Mouse (Mus musculus) liver, embryonic 14 days (tissue): ENCODE data around the gene Tmem62. TPM values are rescaled to one million over a fixed set of nuclear protein-coding genes. Genes with fewer than 3 reads are reported as not detected.

Experiments used
- polyA plus RNA-seq: library from polyadenylated mRNA; depleted of rRNA; stranded (reverse); fragments of >200 nt; gene quantifications from 2 replicates; pipeline ENCODE4 v1.2.3, GENCODE M21; 2012; rRNA removed

Gene Tmem62
- polyA plus RNA-seq, result 2.1 TPM in 2 replicates

GRCm38 (mm10) chr2:120976990-120977925 is at the start of gene Tmem62:
Gene Tmem62 (plus strand): TSS chr2:120977017.

GRCm38 (mm10) chr2:120970559-120971080 is 6.2 kb upstream of the Tmem62 start, which contains the start of gene Ubr1:
Gene Ubr1 (minus strand): TSS chr2:120970715.

DNA sequence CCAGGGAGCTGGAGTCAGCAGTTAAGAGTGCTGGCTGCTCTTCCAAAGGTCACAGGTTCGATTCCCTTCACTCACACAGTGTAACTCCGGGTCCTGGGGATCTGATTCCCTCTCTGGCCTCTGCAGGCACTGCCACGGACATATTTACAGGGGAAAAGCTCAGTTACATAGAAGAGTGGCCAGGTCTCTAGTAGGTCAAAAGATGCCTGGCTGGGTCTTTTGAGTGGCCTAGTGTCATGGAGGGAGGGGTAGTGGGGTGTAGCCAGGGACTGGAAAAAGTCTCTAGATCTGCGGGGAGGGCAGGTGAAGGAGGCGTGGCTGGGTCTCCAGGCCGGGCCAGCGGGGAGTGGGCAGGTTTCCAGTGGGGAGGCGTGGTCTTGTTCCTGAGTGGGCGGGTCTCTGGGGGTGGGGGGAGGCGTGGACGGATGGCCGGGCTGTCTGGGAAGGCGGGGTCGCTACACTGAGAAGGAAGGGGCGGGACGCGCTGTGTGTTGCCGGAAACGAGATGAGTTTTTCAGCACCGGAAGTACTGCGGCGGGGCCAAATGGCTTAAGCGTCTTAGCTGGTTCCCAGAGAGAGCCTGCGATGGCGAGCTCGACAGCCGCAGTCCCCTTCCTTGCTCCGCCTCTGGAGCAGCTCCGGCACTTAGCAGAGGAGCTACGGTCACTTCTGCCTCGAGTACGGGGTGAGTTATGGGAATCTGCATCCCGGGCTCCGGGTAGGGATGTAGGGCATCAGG is 31.3 kb downstream of the Tmem62 start, which contains the start of gene Ccndbp1:
Ccndbp1 (plus strand) TSS at position 479 of the 739 bp plus-strand sequence.

DNA sequence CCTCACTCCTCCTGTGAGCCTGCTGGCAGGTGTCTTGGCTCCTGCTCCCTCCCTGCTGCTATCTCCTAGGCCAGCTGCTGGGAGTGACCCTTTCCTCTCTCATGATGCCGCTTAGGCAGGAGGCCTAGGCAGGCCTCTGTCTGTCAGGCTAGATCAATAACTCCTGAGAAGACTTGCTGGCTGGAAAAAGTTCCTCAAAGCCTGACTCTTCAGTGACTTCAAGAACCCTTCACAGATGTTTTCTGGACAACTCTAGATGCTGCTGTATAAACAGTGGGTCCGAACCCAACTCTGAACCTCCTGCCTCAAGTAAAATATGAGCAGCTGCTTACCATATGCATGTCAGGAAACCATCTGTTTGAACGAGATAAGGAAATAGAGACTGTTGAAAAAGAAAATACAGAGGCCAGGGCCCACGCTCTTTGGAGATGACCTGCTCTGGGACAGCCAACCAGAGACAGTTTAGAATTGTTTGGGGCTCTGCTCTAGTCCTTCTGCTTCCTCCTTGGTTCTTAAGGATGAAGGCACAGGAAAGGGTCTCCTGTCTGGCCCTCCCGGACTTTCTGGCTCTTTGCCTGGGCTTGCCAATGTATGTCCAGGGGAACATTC is 60.0 kb downstream of the Tmem62 start, which contains the start of gene Epb42:
Epb42 (minus strand) TSS at position 340 of the 609 bp plus-strand sequence.

Other genes starting within 250 kb of the Tmem62 start
- 11.7 and 14.3 TPM in 2 replicates for gene Cdan1, start 126.9 kb upstream of the Tmem62 start, polyA plus RNA-seq
- 0.85 and 0.91 TPM in 2 replicates for gene Ttbk2, start 126.4 kb upstream of the Tmem62 start, polyA plus RNA-seq
- 5.1 and 6.4 TPM in 2 replicates for gene Ubr1, start 6.3 kb upstream of the Tmem62 start, polyA plus RNA-seq
- gene Ccndbp1, start 31.4 kb downstream of the Tmem62 start, polyA plus RNA-seq, result 35.2 and 40.9 TPM in 2 replicates
- 141 and 176 TPM in 2 replicates for gene Epb42, start 60.1 kb downstream of the Tmem62 start, polyA plus RNA-seq
- gene Tgm5, start 108.8 kb downstream of the Tmem62 start, polyA plus RNA-seq, result 0.01 TPM in 1 of 2 replicates, not detected in the other
- 0.01 and 0.03 TPM in 2 replicates for gene Tgm7, start 132.8 kb downstream of the Tmem62 start, polyA plus RNA-seq
- 5.0 and 5.8 TPM in 2 replicates for gene Adal, start 163.4 kb downstream of the Tmem62 start, polyA plus RNA-seq
- gene Lcmt2, start 163.6 kb downstream of the Tmem62 start, polyA plus RNA-seq, result 3.3 and 4.1 TPM in 2 replicates
- 14.7 and 16.5 TPM in 2 replicates for gene Tubgcp4, start 193.6 kb downstream of the Tmem62 start, polyA plus RNA-seq
- gene Zscan29, start 194.1 kb downstream of the Tmem62 start, polyA plus RNA-seq, result 2.1 and 2.5 TPM in 2 replicates